12 mouse cellular contexts compared by ENCODE assay signal in genomic region chr5:121111106-121111915, GRCm38 (mm10).
DNase-seq lines count a peak whose midpoint lies in the region; ATAC-seq and TF ChIP-seq lines count a peak whose summit lies in the region.
"Had no signal": no experiment of that assay in that cellular context is flagged by ENCODE, and none has a peak within 500 bp of the region (broad histone marks: within the 10 kb centered on the region; RNA-seq: fewer than 3 reads in every experiment).

No protein-coding gene starts in this region.

- DNase-seq in frontal cortex, postnatal 25 days (ENCODE audit: low spot score in 2 of 2) = no peak
- peak; percentile 19 to 26 for DNase-seq in thymus, postnatal 36 days
- no peak for DNase-seq in thymus, postnatal 0 days (ENCODE audit: low spot score)
- peak; percentile 66 to 85 for DNase-seq in left cerebral cortex, postnatal 25 days (ENCODE audit: low spot score in 2 of 2)
- DNase-seq in heart, adult 2 months = no peak
- no peak for DNase-seq in heart, adult 18-20 months
- DNase-seq in adrenal gland, postnatal 14 days = no peak
- DNase-seq: B cell, adult 2 months; lung, adult 2 months had no signal

- TF ChIP-seq EP300 in heart, adult 2 months (IDR thresholded peaks at IDR 0.05; ENCODE audit: insufficient read depth, low read depth, low read length) = no peak

- H3K4me1 ChIP-seq in heart, adult 2 months (ENCODE audit: control insufficient read depth, insufficient read depth, low read length) = no peaks in the 10 kb centered on the region
- H3K4me1 ChIP-seq: embryonic facial prominence, embryonic 12.5 days had no signal

- 86% methylated on average over 18 of the region's 18 CpGs for WGBS in heart, adult 2 months

- TF ChIP-seq CTCF in heart, adult 2 months (IDR thresholded peaks at IDR 0.05) = no peak

- no peak overlapping the region for H3K4me3 ChIP-seq in heart, adult 2 months
- H3K4me3 ChIP-seq: embryonic facial prominence, embryonic 12.5 days; hindbrain, embryonic 15.5 days had no signal

- no peak overlapping the region for H3K9ac ChIP-seq in heart, adult 2 months (ENCODE audit: low read depth, low read length)
- H3K9ac ChIP-seq: embryonic facial prominence, embryonic 12.5 days; hindbrain, embryonic 15.5 days had no signal

- H3K27me3 ChIP-seq in heart, adult 2 months (ENCODE audit: control insufficient read depth, insufficient read depth, low read length) = no peaks in the 10 kb centered on the region
- H3K27me3 ChIP-seq: embryonic facial prominence, embryonic 12.5 days; hindbrain, embryonic 15.5 days had no signal

- H3K36me3 ChIP-seq in heart, adult 2 months (ENCODE audit: control insufficient read depth, insufficient read depth, low read length) = no peaks in the 10 kb centered on the region
- H3K36me3 ChIP-seq: embryonic facial prominence, embryonic 12.5 days; hindbrain, embryonic 15.5 days had no signal

- intact Hi-C loops in left cerebral cortex, postnatal 25 days (cut with DNase I) = no loop called here
- intact Hi-C loops in heart, adult 2 months (cut with DNase I) = no loop called here

- H3K79me2 ChIP-seq in heart, adult 2 months (replicated peaks; ENCODE audit: control insufficient read depth, insufficient read depth, low read length) = no peaks in the 10 kb centered on the region

- no peak for TF ChIP-seq POLR2A in heart, adult 2 months (IDR thresholded peaks at IDR 0.05; ENCODE audit: insufficient read depth, low read depth, low read length)

- ATAC-seq in frontal cortex, adult (ENCODE audit: low TSS enrichment) = peak; percentile 50

- H3K27ac ChIP-seq in heart, adult 2 months = no peak overlapping the region
- H3K27ac ChIP-seq: embryonic facial prominence, embryonic 12.5 days; hindbrain, embryonic 15.5 days had no signal

Comparison
In these comparisons a context has a peak if more than half of its experiments do, and no peak if none do; other contexts are left out.
1. DNase-seq: peak in thymus, postnatal 36 days (2 of 2) and left cerebral cortex, postnatal 25 days (2 of 2); none in frontal cortex, postnatal 25 days (0 of 2), thymus, postnatal 0 days (single experiment), heart, adult 2 months (0 of 2), heart, adult 18-20 months (0 of 2) and adrenal gland, postnatal 14 days (single experiment).